Mouse (Mus musculus) embryo, embryonic 10.5 days (tissue): ENCODE measurements around the gene Zbtb25.
A peak's percentile ranks its signal among the peaks of the same experiment; 100 is the strongest.

Experiments
- DNase-seq: peaks from one replicate; pipeline ENCODE4 v3.0.0-alpha.2; 2015; ENCODE audit warnings: low spot score

Gene Zbtb25

DNA sequence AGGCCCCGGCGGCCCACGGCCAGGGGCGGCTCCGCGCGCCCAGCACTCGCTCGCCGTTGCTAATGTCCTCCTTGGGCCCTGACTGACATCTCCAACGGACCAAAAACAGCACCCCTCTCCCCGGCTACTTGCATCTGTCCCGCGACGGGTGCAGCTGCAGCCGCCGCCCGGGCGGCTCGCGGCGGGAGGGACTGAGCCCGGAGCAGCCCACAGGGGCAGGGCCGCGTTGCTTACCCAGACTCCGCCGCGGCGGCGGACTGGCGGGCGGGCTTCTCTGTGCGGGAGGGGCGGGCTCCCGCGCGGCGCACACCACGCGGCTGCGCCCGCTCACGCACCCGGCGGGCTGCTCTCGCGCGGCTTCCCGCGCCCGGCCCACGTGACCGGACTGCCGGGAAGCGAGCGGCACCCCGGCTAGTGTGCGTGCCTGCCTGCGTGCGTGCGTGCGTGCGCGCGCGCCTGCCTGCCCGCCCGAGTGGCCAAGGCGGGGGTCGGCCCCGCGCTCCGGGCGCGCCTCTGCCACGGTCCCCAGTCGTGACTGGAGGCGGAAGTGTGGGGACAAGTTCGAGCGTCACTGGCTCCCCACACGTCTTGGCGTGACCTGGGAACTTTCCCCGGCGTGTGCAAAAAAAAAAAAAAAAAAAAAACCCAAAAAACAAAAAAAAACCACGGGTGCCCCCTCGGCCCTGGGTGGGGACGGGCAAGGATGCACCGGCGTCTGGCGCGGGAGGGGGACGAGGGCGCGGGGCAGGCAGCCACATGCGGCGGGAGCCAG is at the start of gene Zbtb25:
Zbtb25 (minus strand) TSS at position 397 of the 772 bp plus-strand sequence.
- peak; percentile 86 for DNase-seq

DNA sequence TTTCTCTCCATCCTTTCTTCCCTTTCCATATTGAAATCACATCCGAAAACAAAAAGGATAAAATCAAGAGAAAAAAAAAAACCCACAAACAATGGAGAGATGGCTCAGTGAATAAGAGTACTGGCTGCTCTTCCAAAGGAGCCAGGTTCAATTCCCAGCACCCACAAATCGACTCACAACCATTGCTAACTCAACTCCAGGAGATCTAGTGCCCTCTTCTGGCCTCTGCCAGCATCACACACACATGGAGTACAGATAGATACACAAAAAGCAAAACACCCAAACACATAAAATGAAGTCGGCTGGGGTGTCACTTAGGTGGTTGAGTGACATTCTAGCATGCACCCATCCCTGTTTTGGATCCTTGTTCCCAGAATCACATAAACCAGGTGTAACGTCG is 48.9 kb upstream of the Zbtb25 start:
- no peak for DNase-seq

- DNase-seq: peak; percentile 57
These were observed 48.0 kb upstream of the Zbtb25 start, which contains the start of gene Ppp1r36 for GRCm38 (mm10) chr12:76417433-76417854. TSS of gene Ppp1r36 (plus strand) at chr12:76417538.

DNA sequence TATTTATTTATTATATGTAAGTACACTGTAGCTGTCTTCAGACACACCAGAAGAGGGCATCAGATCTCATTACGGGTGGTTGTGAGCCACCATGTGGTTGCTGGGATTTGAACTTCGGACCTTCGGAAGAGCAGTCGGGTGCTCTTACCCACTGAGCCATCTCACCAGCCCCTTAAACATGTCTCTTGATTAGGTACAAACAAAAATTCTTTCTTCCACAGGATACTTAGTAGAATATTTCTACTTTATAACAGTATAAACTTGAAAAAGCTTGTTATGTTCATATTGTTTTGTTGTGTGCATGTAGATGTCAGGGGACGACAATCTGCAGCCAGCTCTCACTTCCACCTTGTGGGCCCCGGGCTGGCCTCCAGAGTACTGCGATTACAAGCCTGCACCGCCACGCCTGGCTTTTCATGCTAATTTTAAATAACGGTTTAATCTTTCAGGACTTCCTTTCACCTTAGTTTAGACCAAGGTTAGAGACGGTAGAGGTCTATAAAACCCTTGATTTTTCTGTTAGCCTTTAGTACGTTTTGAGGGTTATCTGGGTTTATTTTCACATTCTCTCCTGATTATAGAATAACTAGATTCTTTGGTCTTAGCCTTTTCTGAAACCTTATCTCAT is 46.1 kb upstream of the Zbtb25 start:
- no peak for DNase-seq

DNA sequence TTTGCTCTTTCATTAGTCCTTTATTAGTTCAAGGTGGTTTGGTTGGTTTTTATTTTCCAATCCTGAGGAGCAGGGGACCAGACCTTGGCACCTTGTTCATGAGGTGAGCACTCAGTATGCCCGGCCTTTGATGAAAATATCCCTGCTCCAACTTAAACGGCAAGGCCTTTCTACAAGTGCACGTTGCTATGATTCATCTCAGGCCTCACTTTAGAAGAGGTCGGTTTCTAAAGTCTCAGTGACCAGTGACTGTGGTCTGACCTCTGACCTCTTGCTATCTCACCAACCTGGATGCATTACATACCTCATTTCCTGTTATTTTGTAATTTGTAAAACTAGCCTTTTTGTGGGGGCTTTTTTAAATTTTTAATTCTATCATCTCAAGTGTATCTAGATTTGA is 39.8 kb upstream of the Zbtb25 start:
- no peak for DNase-seq

DNA sequence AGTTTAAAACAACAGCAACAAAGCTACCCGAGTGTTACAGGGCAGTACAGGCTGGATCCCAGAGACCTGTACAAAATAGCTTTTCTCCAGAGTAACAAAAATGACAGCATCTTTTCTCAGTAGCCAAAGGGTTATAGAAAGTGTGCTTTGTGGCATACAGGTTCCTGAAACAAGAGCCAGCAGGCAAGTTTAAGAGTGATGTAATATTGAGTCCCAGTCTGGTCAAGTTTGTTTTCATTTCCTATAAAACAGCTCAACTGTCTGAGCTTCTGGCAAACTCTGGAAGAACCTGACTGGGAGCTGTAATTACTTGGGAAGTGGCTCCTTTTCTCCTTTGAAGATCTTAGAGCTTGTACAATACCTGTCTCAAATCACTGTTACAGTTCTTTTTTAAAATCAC is 37.8 kb upstream of the Zbtb25 start:
- DNase-seq: peak; percentile 34

GRCm38 (mm10) chr12:76405971-76406370 is 36.6 kb upstream of the Zbtb25 start:
- peak; percentile 62 for DNase-seq

DNA sequence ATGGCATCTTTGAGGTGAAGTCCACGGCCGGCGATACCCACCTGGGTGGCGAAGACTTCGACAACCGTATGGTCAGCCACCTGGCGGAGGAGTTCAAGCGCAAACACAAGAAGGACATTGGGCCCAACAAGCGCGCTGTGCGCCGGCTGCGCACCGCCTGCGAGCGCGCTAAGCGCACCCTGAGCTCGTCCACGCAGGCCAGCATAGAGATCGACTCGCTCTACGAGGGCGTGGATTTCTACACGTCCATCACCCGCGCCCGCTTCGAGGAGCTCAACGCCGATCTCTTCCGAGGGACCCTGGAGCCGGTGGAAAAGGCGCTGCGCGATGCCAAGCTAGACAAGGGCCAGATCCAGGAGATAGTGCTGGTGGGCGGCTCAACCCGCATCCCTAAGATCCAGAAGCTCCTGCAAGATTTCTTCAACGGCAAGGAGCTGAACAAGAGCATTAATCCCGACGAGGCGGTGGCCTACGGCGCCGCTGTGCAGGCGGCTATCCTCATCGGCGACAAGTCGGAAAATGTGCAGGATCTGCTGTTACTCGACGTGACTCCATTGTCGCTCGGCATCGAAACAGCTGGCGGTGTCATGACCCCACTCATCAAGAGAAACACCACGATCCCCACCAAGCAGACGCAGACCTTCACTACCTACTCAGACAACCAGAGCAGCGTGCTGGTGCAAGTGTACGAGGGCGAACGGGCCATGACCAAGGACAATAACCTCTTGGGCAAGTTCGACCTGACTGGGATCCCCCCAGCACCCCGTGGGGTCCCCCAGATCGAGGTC is 36.0 kb upstream of the Zbtb25 start:
- peak; percentile 46 for DNase-seq

DNA sequence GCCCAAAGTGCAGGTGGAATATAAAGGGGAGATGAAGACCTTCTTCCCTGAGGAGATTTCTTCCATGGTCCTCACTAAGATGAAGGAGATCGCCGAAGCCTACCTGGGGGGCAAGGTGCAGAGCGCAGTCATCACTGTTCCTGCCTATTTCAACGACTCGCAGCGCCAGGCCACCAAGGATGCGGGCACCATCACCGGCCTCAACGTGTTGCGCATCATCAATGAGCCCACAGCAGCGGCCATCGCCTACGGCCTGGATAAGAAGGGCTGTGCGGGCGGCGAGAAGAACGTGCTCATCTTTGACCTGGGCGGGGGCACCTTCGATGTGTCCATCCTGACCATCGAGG is 35.4 kb upstream of the Zbtb25 start:
- DNase-seq: peak; percentile 24

DNA sequence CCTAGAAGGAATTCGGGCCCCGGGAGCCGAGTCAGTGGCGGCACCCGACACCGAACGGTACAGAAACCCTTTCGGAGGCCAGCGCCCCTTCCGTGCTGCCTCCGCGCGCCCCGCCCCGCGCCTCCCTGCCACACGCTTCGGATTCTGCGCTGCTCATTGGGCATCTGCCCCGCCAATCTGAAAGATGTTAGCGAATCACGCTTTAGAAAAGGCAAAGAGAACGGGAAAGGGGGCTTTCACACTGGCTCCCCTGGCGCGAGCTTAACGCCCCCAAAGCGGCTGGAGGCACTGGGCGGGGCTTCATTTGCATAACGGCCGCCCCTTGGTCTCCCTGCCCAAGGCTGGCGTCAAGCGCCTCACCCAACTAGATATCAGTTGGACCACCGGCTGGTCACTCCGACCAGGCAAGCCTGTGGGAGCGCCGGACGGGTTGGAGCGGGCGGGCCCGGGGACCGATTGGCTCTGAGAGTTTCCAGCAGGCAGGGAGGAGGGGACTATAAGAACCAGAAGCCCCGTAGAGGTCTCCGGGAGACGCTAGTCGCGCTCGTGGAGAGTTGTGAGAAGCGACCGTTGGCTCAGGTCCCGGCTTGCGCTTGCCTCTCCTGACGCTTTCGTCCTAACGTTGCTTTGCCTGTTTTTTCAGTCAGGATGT is 34.6 kb upstream of the Zbtb25 start, which contains the start of gene Hspa2:
Hspa2 (plus strand) TSS at position 291 of the 652 bp plus-strand sequence.
- DNase-seq: peak; percentile 100

DNA sequence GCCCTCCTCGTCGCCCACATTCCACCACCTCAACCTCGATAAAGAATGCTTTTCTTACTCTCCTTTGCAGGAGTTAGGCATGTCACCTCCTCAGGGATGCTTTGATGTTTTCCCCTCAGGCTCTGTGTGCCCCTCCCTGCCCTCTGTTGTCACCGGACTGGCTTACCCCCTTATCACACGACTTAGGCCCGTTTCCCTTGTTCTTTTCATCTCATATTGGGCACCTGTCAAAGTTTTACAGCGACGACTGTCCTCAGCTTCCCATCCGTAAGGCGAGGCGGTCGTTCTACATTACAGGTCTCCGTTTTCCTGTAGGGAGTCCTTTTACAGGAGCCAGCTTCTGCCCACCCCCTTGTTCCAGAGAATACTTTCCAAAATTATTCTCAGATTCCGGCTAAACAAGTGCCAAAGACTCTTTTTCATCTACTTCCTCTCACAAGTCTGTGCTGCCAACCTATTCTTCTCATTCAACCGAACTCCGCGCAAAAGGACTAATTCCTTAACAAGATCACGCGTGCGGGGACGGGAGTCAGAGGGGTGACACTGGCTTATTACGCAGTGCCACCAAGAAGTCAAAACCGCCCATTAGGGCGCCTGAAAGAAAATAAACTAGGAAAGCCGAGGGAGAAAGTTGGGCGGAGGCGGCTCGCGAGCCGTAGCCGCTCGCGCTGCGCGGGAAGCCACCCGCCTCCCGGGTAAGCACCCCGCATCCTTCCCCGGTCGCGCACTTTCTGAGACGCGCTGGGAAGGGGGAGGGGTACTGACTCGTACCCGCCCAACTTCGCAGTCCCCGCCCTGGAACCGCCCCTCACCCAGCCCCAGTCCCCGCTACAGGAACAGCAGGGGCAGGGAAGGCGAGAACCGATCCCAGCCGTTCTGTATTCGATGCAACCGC is 33.8 kb upstream of the Zbtb25 start:
- peak; percentile 89 for DNase-seq

GRCm38 (mm10) chr12:76401674-76402073 is 32.3 kb upstream of the Zbtb25 start:
- no peak for DNase-seq

DNA sequence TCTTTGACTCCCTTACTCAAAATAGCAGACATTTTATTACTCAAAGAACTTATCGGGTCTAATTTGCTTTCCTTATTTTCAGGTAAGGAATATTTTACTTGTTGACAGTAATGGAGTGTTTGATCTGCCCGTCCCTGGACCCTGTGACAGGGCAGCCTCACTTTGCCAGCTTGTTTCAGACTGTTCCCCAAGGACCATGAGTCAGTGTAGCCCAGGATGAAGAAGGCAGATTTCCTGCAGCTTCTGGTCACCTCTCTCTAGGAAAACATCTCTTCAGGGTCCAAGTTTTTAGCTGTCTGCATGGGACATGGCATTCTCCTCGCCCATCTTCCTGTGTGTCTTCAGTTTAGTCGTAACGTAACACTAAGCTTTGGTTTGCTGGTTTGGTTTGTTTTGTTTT is 27.9 kb upstream of the Zbtb25 start:
- DNase-seq: no peak

- DNase-seq: no peak
These were observed 23.6 kb upstream of the Zbtb25 start for GRCm38 (mm10) chr12:76392979-76393378.

GRCm38 (mm10) chr12:76391595-76392271 is 22.3 kb upstream of the Zbtb25 start:
- no peak for DNase-seq

- no peak for DNase-seq
These were observed 19.4 kb upstream of the Zbtb25 start for GRCm38 (mm10) chr12:76388794-76389193.

DNA sequence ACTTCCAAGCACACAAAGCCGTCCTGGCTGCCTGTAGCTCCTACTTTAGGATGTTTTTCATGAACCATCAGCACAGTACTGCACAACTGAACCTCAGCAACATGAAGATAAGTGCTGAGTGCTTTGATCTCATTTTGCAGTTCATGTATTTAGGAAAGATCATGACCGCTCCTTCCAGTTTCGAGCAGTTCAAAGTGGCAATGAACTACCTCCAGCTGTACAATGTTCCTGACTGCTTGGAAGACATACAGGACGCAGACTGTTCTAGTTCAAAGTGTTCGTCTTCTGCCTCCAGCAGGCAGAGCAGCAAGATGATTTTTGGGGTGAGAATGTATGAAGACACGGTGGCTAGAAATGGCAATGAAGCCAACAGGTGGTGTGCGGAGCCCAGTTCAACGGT is 15.9 kb upstream of the Zbtb25 start:
- no peak for DNase-seq

- DNase-seq: no peak
These were observed 10.7 kb upstream of the Zbtb25 start for GRCm38 (mm10) chr12:76380151-76380550.

DNA sequence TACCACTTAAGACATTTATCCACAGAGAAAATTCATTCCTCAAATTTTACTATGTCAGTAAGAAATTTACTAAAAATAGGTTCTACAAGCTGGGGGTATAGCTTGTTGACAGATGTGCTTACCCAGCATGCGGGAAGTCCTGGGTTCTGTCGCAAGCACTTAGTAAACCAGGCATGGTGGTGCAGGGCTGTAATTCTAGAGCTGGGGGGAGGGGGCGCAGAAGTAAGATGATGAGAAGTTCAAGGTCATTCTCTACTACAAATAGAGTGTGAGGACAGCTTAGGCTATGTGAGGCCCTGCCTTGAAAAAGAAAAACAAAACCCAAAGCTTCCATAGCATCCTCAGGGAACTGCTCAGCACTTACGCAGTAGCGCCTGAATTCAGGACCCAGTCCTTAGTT is 9.2 kb upstream of the Zbtb25 start:
- DNase-seq: no peak

- DNase-seq: no peak
These were observed 8.3 kb upstream of the Zbtb25 start for GRCm38 (mm10) chr12:76377726-76378125.

DNA sequence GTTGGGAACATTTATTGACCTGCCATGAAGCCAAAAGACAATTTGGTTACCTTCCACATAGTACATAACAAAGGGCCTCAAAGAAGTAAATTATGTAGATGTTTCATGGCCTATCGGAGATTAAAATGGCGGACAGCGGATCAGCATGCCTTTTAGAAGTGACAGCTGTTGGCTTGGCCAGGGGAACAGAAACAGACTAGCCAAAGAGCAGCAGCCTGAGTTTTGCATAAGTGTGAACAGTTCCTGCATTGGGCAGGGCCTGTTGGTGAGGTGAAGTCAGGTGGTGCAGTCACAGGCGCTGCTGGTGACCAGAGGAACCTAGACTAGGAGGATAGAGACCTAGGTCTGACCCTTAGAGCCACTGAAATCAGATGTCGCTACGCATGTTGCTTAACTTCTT is 7.7 kb upstream of the Zbtb25 start:
- no peak for DNase-seq
